Mouse (Mus musculus): ENCODE measurements at regions not wholly inside any gene's neighbourhood (a gene's known extent, or its start where the extent isn't known, plus 50 kb on each side); places are given as distances from the start of the nearest gene placed in this dataset.

GRCm38 (mm10) chr12:106519141-106519540 is 509.1 kb downstream of the Vrk1 start:
- H3K4me3 ChIP-seq (ENCODE audit: insufficient read depth in 1 of 2, low read depth in 1 of 2, low read length in 2 of 2, poor library complexity in 1 of 2, severe bottlenecking in 1 of 2) = no peak overlapping the region
- no peak overlapping the region for H3K9ac ChIP-seq (ENCODE audit: insufficient read depth, low read depth, low read length, poor library complexity, severe bottlenecking)
- H3K4me1 ChIP-seq (ENCODE audit: control insufficient read depth in 2 of 2, insufficient read depth in 2 of 2, low read length in 2 of 2, poor library complexity in 1 of 2) = no peaks in the 10 kb centered on the region
- no peaks in the 10 kb centered on the region for H3K36me3 ChIP-seq (ENCODE audit: control insufficient read depth, insufficient read depth, low read length, poor library complexity, severe bottlenecking)
- no peaks in the 10 kb centered on the region for H3K9me3 ChIP-seq (ENCODE audit: control insufficient read depth, insufficient read depth, low read depth, low read length)
- in situ Hi-C loops (cut with MboI; ENCODE audit: low sequenced_read_pairs in 2 of 2, unreplicated experiment in 2 of 2) = no loop called here
- no peak for TF ChIP-seq ZNF384 (IDR thresholded peaks at IDR 0.05; ENCODE audit: low read depth, low read length)
- no peak for TF ChIP-seq HCFC1 (IDR thresholded peaks at IDR 0.05; ENCODE audit: borderline replicate concordance, insufficient read depth, low read length)
- no peak for TF ChIP-seq CHD2 (IDR thresholded peaks at IDR 0.05; ENCODE audit: low read depth, low read length)
- no peak for TF ChIP-seq ZC3H11A (IDR thresholded peaks at IDR 0.05; ENCODE audit: borderline replicate concordance, low read depth, low read length)
- no peak for TF ChIP-seq MAFK (IDR thresholded peaks at IDR 0.05; ENCODE audit: insufficient read depth, low read depth, low read length)
- no peak for DNase-seq (ENCODE audit: low read depth, low spot score)
- H3K27ac ChIP-seq (ENCODE audit: insufficient read depth, low read depth, low read length, poor library complexity, severe bottlenecking) = no peak overlapping the region

GRCm38 (mm10) chr12:106524411-106524810 is 514.4 kb downstream of the Vrk1 start:
- Histone ChIP-seq H3K4me3 (ENCODE audit: insufficient read depth in 1 of 2, low read depth in 1 of 2, low read length in 2 of 2, poor library complexity in 1 of 2, severe bottlenecking in 1 of 2) (no peak overlapping the region), H3K36me3 (ENCODE audit: control insufficient read depth, insufficient read depth, low read length, poor library complexity, severe bottlenecking) (no peaks in the 10 kb centered on the region), H3K27ac (ENCODE audit: insufficient read depth, low read depth, low read length, poor library complexity, severe bottlenecking) (no peak overlapping the region), H3K9me3 (ENCODE audit: control insufficient read depth, insufficient read depth, low read depth, low read length) (no peaks in the 10 kb centered on the region), H3K4me1 (ENCODE audit: control insufficient read depth in 2 of 2, insufficient read depth in 2 of 2, low read length in 2 of 2, poor library complexity in 1 of 2) (peaks cover 2 to 3% of the 10 kb centered on the region in 2 experiments; a peak in 1 of 4 replicates), H3K9ac (ENCODE audit: insufficient read depth, low read depth, low read length, poor library complexity, severe bottlenecking) (no peak overlapping the region)
- DNase-seq (ENCODE audit: low read depth, low spot score) = no peak
- TF ChIP-seq MAFK (IDR thresholded peaks at IDR 0.05; ENCODE audit: insufficient read depth, low read depth, low read length) = no peak
- no peak for TF ChIP-seq ZNF384 (IDR thresholded peaks at IDR 0.05; ENCODE audit: low read depth, low read length)
- no peak for TF ChIP-seq HCFC1 (IDR thresholded peaks at IDR 0.05; ENCODE audit: borderline replicate concordance, insufficient read depth, low read length)
- in situ Hi-C loops (cut with MboI; ENCODE audit: low sequenced_read_pairs in 2 of 2, unreplicated experiment in 2 of 2) = no loop called here

DNA sequence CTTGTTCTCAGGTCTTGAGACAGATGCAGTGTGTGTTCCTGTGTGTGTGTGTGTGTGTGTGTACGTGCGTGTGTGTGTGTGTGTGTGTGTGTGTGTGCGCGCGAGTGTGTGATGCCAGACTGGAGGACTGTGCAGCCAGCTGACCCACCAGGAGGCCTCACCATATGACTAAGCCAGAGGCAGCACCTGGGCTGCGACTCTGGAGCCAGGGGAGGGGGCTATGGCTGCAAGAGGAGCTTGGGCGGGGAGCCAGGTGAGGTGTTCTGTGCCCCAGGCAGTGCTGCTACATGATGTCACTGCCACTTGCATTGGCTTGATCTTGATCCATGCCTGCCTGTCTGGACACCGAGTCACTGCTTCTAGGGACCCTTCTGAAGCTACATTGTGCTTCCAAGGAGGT is 517.1 kb downstream of the Vrk1 start:
- H3K4me1 ChIP-seq (ENCODE audit: control insufficient read depth in 2 of 2, insufficient read depth in 2 of 2, low read length in 2 of 2, poor library complexity in 1 of 2) = peaks cover 2 to 3% of the 10 kb centered on the region in 2 experiments; a peak in 1 of 4 replicates
- TF ChIP-seq HCFC1 (IDR thresholded peaks at IDR 0.05; ENCODE audit: borderline replicate concordance, insufficient read depth, low read length) = no peak
- no peak for TF ChIP-seq CHD2 (IDR thresholded peaks at IDR 0.05; ENCODE audit: low read depth, low read length)
- no peak for TF ChIP-seq ZNF384 (IDR thresholded peaks at IDR 0.05; ENCODE audit: low read depth, low read length)
- no peak for TF ChIP-seq ZC3H11A (IDR thresholded peaks at IDR 0.05; ENCODE audit: borderline replicate concordance, low read depth, low read length)
- no peak for TF ChIP-seq MAFK (IDR thresholded peaks at IDR 0.05; ENCODE audit: insufficient read depth, low read depth, low read length)
- H3K4me3 ChIP-seq (ENCODE audit: insufficient read depth in 1 of 2, low read depth in 1 of 2, low read length in 2 of 2, poor library complexity in 1 of 2, severe bottlenecking in 1 of 2) = no peak overlapping the region

GRCm38 (mm10) chr12:106527699-106528434 is 517.8 kb downstream of the Vrk1 start:
- H3K27ac ChIP-seq (ENCODE audit: insufficient read depth, low read depth, low read length, poor library complexity, severe bottlenecking) = no peak overlapping the region
- H3K9ac ChIP-seq (ENCODE audit: insufficient read depth, low read depth, low read length, poor library complexity, severe bottlenecking) = no peak overlapping the region
- in situ Hi-C loops (cut with MboI; ENCODE audit: low sequenced_read_pairs in 2 of 2, unreplicated experiment in 2 of 2) = no loop called here
- no peaks in the 10 kb centered on the region for H3K9me3 ChIP-seq (ENCODE audit: control insufficient read depth, insufficient read depth, low read depth, low read length)
- no peaks in the 10 kb centered on the region for H3K36me3 ChIP-seq (ENCODE audit: control insufficient read depth, insufficient read depth, low read length, poor library complexity, severe bottlenecking)
- H3K4me1 ChIP-seq (ENCODE audit: control insufficient read depth in 2 of 2, insufficient read depth in 2 of 2, low read length in 2 of 2, poor library complexity in 1 of 2) = peaks cover 2 to 3% of the 10 kb centered on the region in 2 experiments; a peak in 1 of 4 replicates
- no peak overlapping the region for H3K4me3 ChIP-seq (ENCODE audit: insufficient read depth in 1 of 2, low read depth in 1 of 2, low read length in 2 of 2, poor library complexity in 1 of 2, severe bottlenecking in 1 of 2)
- no peak for TF ChIP-seq ZC3H11A (IDR thresholded peaks at IDR 0.05; ENCODE audit: borderline replicate concordance, low read depth, low read length)
- no peak for TF ChIP-seq CHD2 (IDR thresholded peaks at IDR 0.05; ENCODE audit: low read depth, low read length)
- no peak for TF ChIP-seq MAFK (IDR thresholded peaks at IDR 0.05; ENCODE audit: insufficient read depth, low read depth, low read length)
- peak; percentile 66; the same call in 1 of the 2 replicates for TF ChIP-seq ZNF384 (IDR thresholded peaks at IDR 0.05; ENCODE audit: low read depth, low read length)
- no peak for TF ChIP-seq HCFC1 (IDR thresholded peaks at IDR 0.05; ENCODE audit: borderline replicate concordance, insufficient read depth, low read length)
- DNase-seq (ENCODE audit: low read depth, low spot score) = peak; percentile 40

More for the DNA sequence above, 517.1 kb downstream of the Vrk1 start:
- no peak for DNase-seq (ENCODE audit: low read depth, low spot score)
- Histone ChIP-seq H3K9ac (ENCODE audit: insufficient read depth, low read depth, low read length, poor library complexity, severe bottlenecking) (no peak overlapping the region), H3K27ac (ENCODE audit: insufficient read depth, low read depth, low read length, poor library complexity, severe bottlenecking) (no peak overlapping the region), H3K36me3 (ENCODE audit: control insufficient read depth, insufficient read depth, low read length, poor library complexity, severe bottlenecking) (no peaks in the 10 kb centered on the region), H3K9me3 (ENCODE audit: control insufficient read depth, insufficient read depth, low read depth, low read length) (no peaks in the 10 kb centered on the region)
- in situ Hi-C loops (cut with MboI; ENCODE audit: low sequenced_read_pairs in 2 of 2, unreplicated experiment in 2 of 2) = no loop called here

Measured in ES-E14 (cell line).